Mouse (Mus musculus) left cerebral cortex, postnatal 36 days (tissue): Measurements from ENCODE around the gene Gm10974. TPM values are rescaled to one million over a fixed set of nuclear protein-coding genes. Genes with fewer than 3 reads are reported as not detected.

Experiments used
- DNase-seq, 2 experiments: peaks; one replicate each; pipeline ENCODE4 v3.0.0; 2021 to 2022; ENCODE audit warnings: low spot score in 2 of 2, mixed read lengths in 1 of 2
- intact Hi-C: fragments of 180-260 bp; cut with DNase I; formaldehyde crosslinking; loops from one replicate; pipeline ENCODE4 v1.15.1; 2025
- total RNA-seq, 2 experiments: library from RNA; stranded (reverse); gene quantifications; 2 replicates each; pipeline ENCODE4 v1.2.3; 2021

Gm10974 gene
- total RNA-seq: not detected

DNA sequence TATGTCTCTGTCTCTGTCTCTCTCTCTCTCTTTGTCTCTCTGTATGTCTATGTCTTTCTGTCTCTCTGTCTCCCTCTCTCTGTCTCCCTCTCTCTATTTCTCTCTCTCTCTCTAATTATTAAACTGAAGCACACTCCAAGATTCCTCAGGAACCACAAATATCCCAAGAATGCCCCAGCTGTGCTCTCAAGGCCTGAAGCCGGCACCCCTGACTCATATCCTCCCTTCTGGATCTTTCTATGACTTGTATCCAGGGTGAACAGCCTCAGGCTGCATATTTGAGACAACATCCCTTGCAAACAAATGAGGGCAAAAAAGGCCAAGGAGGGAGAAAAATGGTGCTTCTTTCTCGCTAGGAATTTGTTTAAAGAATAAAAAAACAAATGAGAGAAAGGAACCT lies at the start of gene Gm10974:
Gene Gm10974 (plus strand): TSS at position 2 of the 400 bp plus-strand sequence.
- intact Hi-C loops: no loop called here
- DNase-seq: no peak

DNA sequence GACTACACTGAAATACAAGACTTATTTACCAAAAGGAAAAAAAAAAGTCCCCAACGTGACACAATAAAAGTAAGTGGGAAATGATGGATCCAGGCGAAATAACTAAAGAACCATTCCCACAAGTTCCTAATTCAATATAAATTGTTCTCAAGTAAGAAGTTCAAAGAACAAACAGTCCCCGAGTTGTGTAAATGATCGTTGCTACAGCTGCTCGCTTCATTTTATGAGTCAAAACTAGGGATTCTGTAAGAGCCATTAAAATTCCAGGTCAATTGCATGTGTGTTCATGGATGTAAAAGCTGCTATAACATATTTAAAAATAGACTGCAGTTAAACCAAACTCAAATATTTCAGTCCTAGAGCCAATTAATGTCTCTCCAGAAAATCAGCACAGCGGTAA lies 47.6 kb upstream of the Gm10974 start:
- intact Hi-C loops: no loop called here
- no peak for DNase-seq

DNA sequence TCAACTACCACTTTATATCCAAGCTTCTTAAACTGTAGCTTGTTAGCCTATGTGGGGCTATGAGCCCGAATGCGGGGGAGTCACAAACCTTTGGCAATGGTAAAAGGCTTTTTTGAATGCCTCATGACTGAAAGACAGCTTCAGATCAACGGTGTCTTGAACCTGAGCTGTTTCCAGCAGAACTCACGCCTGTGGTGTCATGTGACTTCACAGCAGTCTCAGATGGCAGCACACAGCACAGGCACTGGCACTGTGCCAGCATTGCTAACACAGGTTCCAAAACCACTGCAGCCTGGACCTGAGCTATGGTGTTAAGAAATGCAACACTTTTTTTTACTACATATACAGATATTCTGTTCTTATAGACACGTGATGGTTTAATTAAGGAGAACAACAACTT lies 44.7 kb upstream of the Gm10974 start:
- no peak for DNase-seq
- intact Hi-C loops: no loop called here

DNA sequence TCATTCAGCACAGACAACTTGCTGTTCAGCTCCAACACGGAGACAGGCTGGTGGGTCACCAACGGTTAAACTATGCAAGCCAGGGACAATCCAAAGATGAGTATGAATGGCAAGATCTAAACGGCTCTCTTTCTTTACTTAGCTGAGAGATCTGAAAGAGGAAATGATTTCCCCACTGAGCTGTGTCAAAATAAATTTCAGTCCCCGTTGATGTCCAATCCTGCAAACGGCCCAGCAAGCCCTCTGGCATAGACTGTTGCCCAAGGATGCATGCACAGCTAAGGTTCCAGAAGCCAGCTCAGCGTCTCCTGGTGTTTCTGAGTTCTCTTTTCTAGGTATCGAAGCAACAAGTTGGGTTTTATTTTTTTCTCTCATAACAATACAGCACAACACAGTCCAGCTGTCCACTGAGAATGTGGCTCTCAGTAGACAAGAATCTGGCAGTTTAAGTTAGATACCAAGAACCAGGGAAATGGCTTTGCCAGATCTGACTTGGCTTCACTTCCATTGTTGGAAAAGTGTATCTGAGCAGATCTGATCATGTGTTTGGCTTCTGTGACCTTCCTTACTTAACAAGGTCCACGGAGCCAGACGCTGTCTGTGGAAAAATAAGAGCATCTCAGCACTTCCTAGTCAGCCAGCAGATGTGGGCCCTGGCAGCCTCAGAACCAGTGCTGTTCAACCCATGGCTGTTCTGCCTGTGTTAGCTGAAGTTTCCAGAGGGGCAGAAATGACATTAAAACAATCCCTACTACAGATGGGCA lies 42.3 kb upstream of the Gm10974 start:
- no peak for DNase-seq
- intact Hi-C loops: no loop called here

DNA sequence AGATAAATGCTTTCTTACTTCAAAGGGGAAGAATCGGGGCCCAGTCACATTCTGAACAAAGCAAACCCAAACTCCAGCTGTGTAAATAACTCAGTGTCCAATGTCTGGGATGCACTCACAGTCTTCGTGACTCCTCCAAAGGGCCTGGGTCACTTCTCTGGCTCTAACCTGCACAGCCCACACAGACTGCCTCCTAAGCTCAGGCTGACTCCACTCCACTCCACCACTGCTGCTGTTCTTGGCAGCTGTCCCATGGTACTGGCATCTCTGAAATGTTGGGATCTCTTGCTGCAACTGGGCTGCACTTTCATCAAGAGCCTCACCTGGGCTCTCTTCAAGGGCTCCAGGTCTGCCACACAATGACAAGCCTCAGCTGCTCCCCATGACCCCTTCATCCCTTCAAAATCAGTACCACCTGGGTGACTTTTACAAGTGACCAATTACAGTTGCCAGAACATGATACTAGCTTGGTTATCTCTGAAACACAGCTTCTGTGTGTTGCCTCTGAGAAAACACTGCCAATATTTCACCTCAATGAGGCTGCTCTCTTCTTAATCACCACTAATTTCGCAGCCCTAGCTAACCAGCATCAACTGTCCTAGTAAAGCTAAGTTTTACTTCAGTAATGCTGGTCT lies 40.2 kb upstream of the Gm10974 start:
- intact Hi-C loops: no loop called here
- DNase-seq: no peak

DNA sequence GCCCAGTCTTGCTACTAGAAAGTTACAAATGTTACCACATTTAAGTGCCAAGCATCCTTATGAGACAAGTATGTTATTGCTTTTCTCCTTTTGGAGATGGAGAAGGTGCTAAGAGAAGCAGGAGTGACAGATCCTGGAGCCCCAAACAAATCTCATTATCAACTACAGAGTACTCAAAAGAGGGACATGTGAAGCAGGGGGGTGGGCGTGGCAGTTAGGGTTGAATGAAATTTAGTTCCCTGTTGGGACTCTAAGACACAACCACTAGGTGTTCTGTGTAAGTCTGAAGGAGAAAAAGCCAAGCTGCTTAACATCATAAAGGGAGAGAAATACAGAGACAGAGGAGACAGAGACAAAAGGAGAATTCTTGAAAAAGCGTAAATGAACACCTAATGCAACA lies 38.2 kb upstream of the Gm10974 start:
- intact Hi-C loops: no loop called here
- no peak for DNase-seq

DNA sequence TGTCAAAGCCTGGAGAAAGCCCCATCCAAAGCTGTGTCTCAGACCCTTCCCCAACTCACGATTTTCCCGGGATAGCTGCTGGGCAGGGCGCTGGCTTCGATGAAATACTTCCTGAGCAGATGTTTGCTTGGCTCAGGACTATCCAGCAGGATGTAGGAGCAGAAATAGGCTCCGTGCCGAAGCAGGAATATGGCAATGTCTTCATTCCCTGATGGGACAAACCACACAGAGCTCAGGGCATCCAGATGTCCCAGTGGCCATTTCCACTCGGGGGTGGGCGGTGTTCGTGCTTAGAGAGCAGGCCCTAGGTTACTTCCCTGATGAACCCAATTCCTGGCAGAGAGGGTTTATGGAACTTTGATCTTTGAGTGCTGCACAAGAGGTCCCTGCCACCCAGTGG lies 35.1 kb upstream of the Gm10974 start:
- no peak for DNase-seq
- intact Hi-C loops: no loop called here

DNA sequence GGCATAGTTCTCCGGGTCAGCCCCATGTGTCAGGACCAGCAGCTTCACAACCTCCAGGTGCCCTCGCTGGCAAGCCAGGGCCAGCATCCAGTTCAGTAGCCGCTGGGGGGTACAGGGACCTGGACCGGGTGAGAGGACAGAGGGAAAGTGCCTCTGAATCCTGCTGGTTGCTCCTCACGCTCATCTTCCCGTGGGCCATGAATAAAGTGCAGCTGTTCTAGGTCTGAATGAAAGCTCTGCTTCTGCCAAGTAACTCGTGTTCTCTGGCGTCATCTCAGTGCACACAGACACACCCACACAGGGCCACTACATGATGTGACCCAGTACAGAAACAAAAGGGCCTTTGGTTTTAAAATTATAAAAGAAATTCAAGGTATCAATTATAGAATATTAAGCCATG lies 33.4 kb upstream of the Gm10974 start:
- DNase-seq: no peak
- intact Hi-C loops: no loop called here

DNA sequence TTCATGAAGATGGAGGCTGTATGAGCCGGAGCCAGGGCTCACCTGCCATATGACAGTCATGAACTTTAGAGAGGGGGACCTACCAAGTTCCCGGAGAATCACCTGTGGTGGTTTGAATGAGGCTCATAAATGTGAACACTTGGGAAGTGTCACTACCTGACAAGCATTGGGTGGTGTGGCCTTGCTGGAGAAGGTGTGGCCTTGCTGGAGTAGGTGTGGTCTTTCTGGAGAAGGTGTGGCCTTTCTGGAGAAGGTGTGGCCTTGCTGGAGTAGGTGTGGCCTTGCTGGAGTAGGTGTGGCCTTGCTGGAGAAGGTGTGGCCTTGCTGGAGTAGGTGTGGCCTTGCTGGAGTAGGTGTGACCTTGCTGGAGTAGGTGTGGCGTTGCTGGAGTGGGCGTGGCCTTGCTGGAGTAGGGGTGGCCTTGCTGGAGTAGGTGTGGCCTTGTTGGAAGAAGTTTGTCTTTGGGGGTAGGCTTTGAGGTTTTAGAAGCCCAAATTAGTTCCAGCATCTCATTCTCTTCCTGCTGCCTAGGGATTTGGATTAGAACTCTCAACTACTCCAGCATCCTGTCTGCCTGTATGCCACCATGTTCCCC lies 31.7 kb upstream of the Gm10974 start:
- DNase-seq: no peak
- intact Hi-C loops: no loop called here

DNA sequence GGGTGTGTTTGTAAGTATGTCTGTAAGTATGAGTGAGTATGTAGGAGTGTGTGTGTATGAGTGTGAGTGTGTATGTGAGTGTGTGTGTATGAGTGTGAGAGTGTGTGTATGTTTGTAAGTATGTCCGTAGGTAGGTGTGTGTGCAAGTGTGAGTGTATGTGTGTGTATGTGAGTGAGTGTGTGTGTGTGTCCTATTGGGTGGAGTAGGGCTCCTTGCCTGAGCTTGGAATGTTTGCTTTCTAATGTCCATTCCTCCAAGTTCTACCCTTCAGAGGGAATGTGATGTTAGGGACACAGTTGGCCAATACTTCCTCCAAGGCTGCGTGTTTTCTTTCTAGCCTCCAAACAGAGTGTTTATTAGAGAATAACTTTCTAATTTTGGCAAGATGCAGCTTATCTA lies 28.8 kb upstream of the Gm10974 start:
- intact Hi-C loops: no loop called here
- no peak for DNase-seq

DNA sequence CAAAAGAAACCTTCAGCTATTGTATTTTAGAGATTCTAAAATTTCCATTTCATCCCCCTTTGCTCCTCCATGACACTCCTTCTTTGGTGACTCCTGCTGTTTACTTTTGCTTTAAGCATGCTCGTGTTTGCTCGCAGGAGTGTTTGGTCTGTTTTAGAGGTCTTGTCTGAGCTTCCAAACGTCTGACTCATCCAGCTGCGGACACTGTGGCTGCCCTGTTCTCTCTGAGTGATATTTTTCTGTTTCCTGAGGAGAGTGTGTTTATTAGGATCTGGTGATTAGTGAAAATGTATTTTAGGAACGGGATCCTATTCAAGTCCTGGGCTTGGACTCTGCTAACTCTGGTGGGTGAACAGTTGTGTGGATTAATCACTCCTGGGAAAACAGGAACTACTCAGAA lies 26.1 kb upstream of the Gm10974 start:
- intact Hi-C loops: no loop called here
- DNase-seq: no peak

DNA sequence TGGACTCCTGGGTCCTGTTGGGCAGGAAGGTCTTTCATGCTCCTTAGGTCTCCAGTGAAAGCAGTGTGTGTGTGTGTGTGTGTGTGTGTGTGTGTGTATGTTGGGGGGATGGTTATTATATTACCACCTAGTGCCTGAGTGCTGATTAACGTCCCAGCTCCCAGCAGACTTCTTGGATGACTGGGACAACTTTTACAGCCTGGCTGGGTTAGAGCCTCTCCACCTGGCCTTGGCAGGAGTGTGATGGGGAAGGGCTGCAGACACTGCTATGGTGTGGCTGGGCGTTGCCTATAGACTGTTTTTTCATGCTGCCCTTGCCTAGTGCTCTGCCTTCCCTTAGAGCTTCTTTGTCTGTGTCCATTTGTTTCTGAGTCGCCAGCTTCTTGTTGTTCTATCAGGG lies 25.7 kb upstream of the Gm10974 start:
- DNase-seq: no peak
- intact Hi-C loops: no loop called here

DNA sequence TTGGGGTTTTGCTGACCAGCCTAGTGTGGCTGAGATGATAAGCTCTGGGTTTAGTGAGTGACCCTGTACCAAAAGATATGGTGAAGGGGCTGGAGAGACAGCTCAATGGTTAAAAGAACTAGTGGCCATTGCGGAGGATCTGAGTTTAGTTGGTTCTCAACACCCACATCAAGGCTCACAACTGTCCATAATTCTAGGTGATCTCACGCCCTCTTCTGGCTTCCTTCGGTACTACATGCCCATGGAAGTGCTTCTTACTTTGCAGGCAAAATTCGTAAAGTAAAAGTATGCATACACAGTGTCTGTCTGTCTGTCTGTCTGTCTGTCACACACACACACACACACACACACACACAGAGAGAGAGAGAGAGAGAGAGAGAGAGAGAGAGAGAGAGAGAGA lies 23.4 kb upstream of the Gm10974 start:
- peak in 1 of 2 experiments; percentile 22 for DNase-seq
- intact Hi-C loops: loop anchor here (2.0 kb wide), 1 partner anchor 34 kb away; no protein-coding TSS in a partner anchor

DNA sequence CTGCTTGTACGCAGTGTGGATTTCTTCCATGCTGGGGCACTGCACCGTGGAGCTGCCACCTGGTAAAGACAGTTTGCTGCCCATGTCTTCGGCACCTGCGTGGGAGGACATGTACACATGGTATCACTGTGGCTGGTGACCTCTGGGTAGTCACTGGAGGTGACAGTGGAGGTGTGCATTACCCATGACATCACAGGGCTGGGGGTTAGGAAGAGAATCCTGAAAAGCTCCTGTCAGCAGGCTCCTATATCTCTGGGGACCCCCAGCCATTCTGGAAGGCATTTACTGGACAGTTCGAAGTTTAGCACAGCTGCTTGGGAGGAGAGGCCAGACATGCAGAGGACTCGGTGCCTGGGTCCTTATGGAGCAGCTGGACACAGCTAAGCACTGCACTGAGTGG lies 22.9 kb upstream of the Gm10974 start:
- no peak for DNase-seq
- intact Hi-C loops: loop anchor here (2.0 kb wide), 1 partner anchor 34 kb away; no protein-coding TSS in a partner anchor

DNA sequence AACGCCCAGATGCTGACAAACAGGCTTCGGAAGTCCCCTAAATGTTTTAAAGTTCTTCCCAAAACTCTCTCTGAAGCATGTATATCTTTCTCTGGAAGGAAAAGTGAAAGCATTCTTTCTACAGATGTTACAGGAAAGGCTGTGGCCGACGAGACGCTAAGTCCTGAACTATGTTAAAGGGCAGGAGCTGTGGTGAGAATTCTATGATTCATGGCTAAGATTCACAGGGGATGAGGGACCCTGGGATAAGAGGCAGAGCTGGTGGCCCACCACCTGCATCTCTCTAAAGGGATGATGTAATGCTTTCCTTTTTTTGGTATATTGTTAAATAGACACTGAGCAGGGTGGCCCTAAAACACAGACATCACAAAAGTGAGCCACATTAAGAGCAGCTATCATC lies 22.4 kb upstream of the Gm10974 start:
- DNase-seq: no peak
- intact Hi-C loops: loop anchor here (2.0 kb wide), 1 partner anchor 35 kb away; no protein-coding TSS in a partner anchor

DNA sequence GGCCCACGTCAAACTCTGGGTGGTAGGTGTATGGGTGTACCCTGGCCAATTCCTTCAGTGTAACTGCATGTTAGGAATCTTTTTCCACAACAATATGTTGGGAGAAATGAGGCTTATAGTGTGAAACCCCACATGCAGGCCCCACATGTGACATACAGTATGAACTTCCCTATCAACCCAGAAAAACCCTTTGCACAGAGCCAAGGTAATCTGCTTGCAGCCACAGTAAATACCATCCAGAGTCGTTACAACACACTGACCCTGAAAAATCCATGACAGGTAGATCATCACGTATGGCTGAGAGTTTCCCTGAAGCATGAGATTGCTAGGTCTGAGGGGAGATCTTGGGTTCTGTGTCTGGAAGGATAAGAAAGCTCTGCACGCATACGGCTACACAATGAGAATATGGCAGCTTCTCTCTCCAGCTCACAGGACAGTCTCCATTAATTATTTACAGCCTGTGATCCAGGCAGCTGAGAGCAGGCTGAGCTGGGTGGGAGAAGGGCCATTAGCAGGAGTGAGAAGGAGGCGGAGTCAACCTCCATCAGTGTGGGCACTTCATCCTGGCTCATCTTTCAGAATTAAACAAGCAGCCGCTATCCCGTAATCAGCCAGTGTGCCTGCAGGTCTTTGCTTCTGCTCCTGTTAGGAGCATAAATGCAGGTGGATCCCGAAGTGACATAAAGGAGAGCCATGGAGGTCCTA lies 18.6 kb upstream of the Gm10974 start:
- intact Hi-C loops: no loop called here
- no peak for DNase-seq

DNA sequence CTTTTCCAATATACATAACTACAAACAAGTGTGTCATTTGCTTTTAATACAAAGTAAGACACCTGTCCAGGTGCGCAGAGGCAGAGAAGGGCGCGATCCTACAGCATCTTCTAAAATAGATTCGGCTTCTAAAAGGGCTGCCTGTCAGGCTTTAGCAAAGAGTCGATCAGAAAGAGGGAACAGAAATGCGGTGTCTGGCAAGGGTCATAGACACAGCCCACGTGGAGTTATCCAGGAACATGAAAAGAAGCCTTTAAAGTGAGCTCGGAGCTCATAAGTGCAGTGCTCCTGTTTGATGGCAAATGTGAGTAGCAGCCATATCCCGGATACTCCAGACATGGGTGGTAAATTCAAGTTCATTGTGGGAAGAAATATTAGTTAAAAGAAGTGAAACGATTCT lies 17.1 kb upstream of the Gm10974 start:
- no peak for DNase-seq
- intact Hi-C loops: no loop called here

DNA sequence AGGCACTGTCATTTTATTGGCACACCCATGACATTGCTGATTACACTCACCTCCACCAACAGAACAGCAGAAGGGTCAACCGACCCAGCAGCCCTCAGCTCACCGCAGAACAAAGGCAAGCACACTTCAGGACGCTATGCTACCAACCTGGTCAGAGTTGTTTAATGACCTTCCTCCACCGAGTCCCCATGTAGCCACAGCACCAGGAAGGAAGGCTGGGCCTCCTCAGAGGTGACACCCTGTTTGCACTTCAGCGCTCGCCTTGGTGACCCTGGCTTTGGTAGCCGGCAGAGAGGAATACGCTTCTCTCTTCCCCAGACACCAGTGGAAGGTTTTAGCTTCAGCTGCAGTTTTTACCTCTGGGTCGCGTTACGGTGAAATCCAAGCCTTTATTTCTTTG lies 16.0 kb upstream of the Gm10974 start:
- DNase-seq: no peak
- intact Hi-C loops: no loop called here

DNA sequence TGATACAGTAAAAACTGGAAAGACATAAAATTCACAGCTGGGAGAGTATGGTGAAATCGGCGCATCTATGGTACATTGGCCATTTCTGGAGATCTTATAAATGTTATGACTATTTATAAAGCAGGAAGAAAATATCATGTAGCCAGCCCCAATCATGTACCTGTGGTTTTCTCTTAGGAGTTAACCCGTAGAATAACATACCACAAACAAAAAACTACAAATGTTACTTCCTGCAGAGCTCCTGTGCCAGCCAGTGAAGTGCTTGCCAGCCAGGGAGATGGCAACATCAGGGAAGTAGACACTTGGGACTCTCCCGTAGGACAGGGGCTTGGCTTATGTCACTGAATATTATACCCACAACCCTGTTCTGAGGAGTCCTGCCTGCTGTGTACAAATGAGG lies 14.6 kb upstream of the Gm10974 start:
- intact Hi-C loops: no loop called here
- DNase-seq: no peak

DNA sequence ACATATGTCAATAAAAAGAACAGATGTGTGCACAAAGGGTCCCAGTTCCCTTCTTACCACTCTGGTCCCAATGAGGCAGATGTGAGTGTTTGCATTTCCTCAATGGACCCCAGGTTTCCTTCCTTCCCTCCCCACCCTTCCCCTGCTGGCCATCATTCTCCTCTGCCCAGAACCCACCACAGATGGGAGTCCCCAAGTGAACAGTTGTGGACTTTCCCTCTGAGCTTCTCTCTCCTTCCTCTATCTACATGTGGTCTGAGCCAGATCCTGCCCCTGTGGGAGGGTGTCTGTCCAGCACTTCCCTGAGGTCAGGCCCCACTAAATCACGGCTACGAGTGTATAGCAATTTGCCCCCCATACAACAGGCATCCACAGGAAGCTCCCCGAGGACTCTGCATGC lies 10.8 kb upstream of the Gm10974 start:
- DNase-seq: no peak
- intact Hi-C loops: no loop called here
